Mouse (Mus musculus) brain, adult 2 months (tissue): ENCODE results near the gene Ttll11.
A peak's percentile ranks its signal among the peaks of the same experiment; 100 is the strongest.

Source experiments
- DNase-seq: peaks from one replicate; pipeline ENCODE4 v3.0.0; 2011; ENCODE audit warnings: low read depth, low spot score

The Ttll11 gene

GRCm38 (mm10) chr2:35852971-35853370 lies 126.7 kb downstream of the Ttll11 start:
- no peak for DNase-seq

DNA sequence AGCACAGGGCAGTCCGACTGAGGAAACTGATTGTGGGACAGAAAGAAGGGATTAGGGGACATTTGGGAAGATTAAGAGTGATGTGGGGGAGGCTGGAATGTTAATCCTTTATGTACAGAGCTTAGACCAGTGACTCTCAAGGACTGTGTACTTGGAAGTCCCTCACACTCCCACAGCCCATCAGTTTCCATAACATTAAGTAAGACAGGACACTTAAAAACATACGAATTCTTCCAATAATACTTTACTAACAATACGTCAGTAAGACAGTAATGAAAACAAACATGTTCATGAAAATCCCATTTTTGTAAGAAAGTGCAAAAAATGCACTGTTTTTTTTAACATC lies 127.6 kb downstream of the Ttll11 start:
- no peak for DNase-seq

- no peak for DNase-seq
Observed at GRCm38 (mm10) chr2:35851420-35852163, 128.1 kb downstream of the Ttll11 start.

GRCm38 (mm10) chr2:35849632-35850230 lies 130.0 kb downstream of the Ttll11 start:
- no peak for DNase-seq

DNA sequence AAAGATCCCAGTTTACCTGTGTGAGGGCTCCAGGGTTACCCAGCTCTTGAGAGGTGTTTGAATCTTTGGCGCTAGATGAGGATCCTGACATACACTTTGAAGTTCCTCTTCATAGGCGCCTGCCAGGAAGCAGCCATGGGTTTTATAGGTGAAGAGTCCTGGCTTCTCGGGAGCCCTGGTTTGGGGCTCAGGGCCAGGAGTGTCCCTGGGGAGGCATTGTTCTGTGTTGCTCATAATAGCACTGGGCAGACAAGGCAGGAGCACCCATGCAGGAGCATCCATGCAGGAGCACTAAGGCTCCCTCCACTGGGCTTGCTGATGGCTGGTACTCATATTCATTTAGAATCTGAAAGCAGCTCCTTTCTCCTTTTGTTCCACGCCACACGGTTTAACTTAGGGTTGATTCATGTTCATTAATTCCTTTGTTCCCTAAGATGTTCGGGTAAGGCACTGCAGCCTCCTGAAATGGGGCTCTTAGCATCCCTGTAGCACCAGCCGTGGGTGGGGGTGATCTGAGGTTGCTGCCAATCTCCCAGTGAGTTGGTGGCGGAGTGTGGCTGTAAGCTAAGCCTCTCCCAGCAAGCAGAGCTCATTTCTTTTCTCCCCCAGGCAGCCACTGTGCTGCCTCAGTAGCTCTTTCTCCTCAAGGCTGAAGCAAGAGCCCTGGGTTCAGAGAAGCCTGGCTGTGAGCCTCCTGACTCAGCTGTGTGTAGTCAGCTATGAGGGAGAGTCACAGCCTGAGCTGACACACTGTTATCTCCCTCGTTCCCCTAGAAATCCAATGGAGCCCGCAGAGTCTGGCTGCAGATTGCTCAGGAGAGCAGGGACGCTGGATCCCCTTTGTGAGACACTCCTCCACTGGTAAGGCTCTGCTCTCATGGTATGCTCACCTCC lies 133.9 kb downstream of the Ttll11 start:
- DNase-seq: peak; percentile 93

GRCm38 (mm10) chr2:35843896-35844690 lies 135.6 kb downstream of the Ttll11 start:
- no peak for DNase-seq

- peak; percentile 81 for DNase-seq
Observed at GRCm38 (mm10) chr2:35842780-35843474, 136.8 kb downstream of the Ttll11 start.

DNA sequence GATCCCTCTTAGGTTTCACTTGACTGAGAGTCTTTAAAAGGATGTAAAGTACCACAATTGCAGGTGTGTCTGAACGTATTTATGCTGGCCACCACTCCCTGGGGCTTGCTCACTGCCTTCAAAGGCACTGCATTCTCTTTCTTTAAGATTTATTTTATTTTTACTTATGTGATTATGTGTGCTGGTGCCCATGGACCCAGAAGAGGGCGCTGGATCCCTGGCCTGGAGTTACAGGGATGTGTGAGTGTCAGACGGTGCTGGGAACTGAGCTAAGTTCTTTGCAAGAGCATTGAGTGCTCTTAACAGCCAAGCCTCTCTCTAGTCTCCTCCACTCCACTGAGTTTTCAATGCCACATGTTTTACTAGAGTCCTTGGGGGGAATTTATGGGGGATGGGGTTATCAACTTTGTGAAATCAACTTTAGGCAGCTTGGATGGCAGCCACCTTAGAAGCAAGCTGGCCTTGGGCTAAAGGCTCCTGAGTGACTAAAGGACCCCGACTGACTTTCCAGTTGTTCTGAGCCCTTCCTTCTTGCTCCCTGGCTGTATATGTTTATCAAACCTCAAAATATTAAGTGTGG lies 137.8 kb downstream of the Ttll11 start:
- no peak for DNase-seq

GRCm38 (mm10) chr2:35840956-35841816 lies 138.5 kb downstream of the Ttll11 start:
- DNase-seq: peak; percentile 79

DNA sequence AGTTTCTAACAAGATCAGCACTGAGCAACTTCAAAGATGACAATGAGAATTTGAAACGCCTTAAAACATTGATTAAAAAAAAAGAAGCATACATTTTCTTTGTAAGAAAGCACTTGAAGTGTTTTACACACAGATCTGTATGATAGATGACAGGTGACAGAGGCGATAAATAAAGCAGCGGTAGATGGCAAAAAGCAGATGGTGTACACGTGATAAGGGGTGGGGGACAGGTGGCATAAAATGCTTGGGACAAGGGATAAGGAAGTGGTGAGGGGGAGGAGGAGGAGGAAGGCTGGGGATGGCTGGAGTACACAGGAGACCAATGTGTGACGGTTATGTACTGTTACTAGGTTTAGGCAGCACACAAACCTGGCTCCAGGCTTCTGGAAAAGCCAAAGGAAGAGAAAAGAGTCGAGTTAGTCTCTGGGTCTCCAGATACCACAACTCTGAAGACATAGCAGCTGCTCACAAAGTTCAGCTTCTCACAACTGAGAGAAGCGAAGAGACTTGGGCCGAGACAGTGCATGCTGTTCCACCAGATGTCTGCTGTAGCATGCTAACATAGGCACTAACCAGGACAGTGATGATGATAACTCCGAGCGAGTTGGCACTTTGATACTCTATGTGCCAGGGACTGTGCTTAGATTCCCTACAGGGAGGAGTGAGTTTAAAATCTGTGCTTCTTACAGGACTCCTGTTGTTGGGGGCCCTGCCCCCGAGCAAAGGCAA lies 140.8 kb downstream of the Ttll11 start:
- peak; percentile 67 for DNase-seq

- no peak for DNase-seq
Observed at GRCm38 (mm10) chr2:35834198-35834913, 145.4 kb downstream of the Ttll11 start.

DNA sequence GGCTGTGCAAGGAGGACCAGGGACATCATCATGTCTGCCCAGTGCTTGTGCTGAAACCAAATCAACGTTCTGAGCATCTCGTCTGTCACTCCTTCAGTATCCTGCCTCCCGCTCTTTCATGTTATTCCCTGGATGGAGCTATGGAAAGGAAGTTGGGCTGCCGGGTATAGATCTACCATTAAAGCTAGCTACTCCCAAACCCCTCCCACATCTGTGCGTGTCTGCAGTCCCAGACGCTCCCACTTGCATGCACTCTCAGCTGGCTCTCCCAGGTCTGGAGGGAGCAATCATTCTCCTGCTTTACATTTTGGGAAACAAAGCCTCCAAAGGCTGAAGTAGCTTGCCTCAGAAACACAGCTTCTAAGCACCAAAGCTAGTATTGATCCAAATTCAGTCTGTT lies 146.2 kb downstream of the Ttll11 start:
- no peak for DNase-seq

GRCm38 (mm10) chr2:35832742-35833425 lies 146.8 kb downstream of the Ttll11 start:
- no peak for DNase-seq

GRCm38 (mm10) chr2:35831904-35832581 lies 147.7 kb downstream of the Ttll11 start:
- no peak for DNase-seq

DNA sequence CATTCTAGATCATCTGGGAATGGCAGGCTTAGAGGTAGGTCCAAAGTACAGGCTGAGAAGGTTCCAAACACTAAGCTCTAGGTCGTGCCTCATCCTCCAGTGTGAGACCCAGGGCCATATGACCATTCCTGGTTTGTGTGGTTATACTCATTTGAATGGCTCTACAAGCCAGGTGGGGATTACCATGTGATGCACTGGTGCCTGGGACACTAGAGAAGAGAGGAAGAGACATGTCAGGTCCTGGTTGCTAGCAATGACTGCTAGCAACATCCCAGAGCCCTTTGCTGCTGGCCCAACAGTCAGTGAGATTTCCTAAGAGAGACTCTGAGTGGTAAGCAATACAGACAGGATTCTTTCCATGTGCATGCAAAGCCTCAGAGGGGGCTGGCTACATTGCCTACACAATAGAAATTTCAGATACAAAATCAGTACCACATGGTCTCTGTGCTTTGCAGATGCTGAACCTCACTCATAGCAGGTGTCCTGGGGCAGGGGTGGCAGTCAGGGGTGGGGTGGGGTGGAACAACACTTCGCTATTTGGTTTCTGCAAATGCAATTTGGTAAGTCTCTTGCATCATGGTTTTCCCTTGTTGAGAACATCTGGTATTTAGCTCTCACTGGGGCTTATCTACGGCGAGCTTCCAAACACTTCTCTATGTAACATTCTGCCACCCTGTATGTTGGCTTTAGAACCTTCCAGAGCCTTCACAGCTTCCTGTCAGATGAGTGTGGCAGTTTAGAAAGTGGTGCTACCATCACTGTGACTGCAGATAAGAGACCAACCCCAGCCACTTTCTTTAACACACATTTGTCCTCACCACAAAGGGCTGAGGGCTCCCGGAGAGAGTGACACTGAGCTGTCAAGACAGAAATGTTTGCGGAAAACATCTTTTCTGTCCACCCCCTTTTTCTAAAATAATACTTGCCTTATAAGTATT lies 148.5 kb downstream of the Ttll11 start:
- no peak for DNase-seq

DNA sequence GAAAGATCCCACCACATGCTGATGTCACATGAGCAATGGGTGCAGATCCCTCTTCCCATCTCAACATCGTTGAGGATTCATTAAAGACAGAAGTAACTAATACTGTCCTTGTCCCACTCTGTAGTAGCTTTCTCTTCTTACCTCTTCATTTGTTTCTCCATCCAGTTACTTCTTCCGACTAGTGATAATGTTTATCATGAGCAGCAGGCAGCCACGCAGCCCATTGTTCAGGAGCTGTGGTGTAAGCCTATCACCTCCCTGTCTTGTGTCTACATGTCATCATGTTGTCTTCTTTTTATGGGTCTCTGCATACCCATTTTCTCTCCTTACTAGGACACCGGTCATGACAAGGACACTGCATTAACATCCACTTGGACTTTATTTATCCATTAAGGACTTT lies 150.6 kb downstream of the Ttll11 start:
- DNase-seq: no peak
